Mouse (Mus musculus): ENCODE results near the gene Llgl1.

DNA sequence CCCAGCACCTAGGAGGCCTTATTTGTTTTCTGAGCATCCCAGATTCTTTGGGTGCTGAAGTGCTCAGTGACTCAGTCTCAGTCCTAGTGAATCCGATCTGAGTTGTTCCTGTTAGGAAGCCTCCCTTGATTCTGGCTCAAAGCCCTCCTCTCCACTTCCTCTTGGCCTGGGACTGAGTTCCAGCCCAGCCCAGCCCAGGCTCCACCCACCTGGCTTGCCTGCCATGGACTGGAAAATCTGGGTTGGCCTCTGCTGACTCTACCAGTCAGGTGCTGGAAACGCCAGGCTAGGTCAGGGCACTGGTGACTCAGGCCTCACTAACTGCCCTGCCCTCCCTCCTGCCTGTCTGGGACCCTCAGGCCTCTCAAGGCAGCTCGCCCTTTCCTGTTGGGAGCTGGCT lies 8.1 kb downstream of the Llgl1 start:
- TF ChIP-seq CTCF (IDR thresholded peaks at IDR 0.05; ENCODE audit: borderline replicate concordance, extremely low read depth, insufficient read depth, insufficient read length) (no peak), POLR2A (IDR thresholded peaks at IDR 0.05; ENCODE audit: borderline replicate concordance, extremely low read depth, insufficient read depth, insufficient read length, poor library complexity, severe bottlenecking) (no peak)
